Mouse (Mus musculus) embryonic fibroblast, embryonic 13.5 days (primary cell): ENCODE results near the gene Mettl7a2. TPM values are rescaled to one million over a fixed set of nuclear protein-coding genes. Genes with fewer than 3 reads are reported as not detected.
A peak's percentile ranks its signal among the peaks of the same experiment; 100 is the strongest.
"Not testable (repeated sequence)": the region's sequence is repeated elsewhere in the genome, so short reads cannot be mapped to it uniquely, and the experiment has no call there.

Experiments
- H3K27ac ChIP-seq: 2 replicates; pipeline ENCODE4 v1.5.1; 2012; ENCODE audit warnings: low read length, control low read depth, inconsistent platforms; ENCODE audit not compliant: insufficient read depth
- H3K4me1 ChIP-seq: 2 replicates; pipeline ENCODE4 v1.6.1; 2011; ENCODE audit warnings: low read length; ENCODE audit not compliant: control insufficient read depth, insufficient read depth
- H3K4me3 ChIP-seq: 2 replicates; pipeline ENCODE4 v1.5.1; 2011; ENCODE audit warnings: mild to moderate bottlenecking, control low read depth, low read length; ENCODE audit not compliant: insufficient read depth
- CTCF ChIP-seq: IDR thresholded peaks from 2 replicates; pipeline ENCODE4 v1.5.1; 2011; ENCODE audit warnings: mild to moderate bottlenecking, control low read depth, low read length, moderate library complexity, borderline replicate concordance; ENCODE audit not compliant: insufficient read depth
- POLR2A ChIP-seq: IDR thresholded peaks from 2 replicates; pipeline ENCODE4 v1.6.1; 2011; ENCODE audit warnings: low read depth, mild to moderate bottlenecking, control low read depth, low read length, moderate library complexity
- polyA plus RNA-seq: library from polyadenylated mRNA; stranded (reverse); fragments of >200 nt; gene quantifications from 2 replicates; pipeline ENCODE4 v1.2.4, GENCODE M21; 2011; ENCODE audit warnings: low read depth; ENCODE audit not compliant: missing spikeins, insufficient read length

Gene Mettl7a2
- polyA plus RNA-seq = not detected in 2 replicates

DNA sequence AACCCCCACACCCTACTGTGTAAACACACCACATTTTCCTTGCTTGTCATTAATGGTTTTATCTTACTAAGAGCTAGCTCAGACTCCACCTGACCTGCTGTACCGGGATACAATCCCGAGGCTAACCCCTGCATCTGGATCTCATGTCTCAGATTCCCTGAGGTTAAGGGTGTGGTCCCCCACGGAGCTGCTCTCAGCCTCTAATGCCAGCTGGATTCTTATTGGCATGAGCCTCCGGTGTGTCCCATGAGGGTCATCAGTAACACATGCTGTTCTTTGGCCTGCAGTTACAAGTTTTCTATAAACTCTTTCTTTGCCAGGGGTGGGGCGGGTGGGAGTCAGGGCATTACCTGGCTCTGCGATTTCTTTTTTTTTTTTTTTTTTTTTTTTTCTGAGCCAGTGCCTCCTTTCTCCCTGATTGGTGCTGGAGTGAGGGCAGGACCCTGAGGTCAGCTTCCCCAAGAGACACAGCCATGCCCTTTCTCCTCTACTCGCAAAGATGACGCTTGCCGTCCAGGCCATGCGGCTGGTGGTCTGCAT, at the start of gene Mettl7a2, which contains the start of gene Methig1:
Mettl7a2 (plus strand) TSS at position 490 of the 540 bp plus-strand sequence.
Methig1 (plus strand) TSS at position 439 of the 540 bp plus-strand sequence.
- Histone ChIP-seq H3K4me3 (no peak within 1 kb of the TSS), H3K27ac (no peak within 1 kb of the TSS), H3K4me1 (no peaks in the 10 kb centered on the region)
- TF ChIP-seq POLR2A (no peak), CTCF (no peak)

DNA sequence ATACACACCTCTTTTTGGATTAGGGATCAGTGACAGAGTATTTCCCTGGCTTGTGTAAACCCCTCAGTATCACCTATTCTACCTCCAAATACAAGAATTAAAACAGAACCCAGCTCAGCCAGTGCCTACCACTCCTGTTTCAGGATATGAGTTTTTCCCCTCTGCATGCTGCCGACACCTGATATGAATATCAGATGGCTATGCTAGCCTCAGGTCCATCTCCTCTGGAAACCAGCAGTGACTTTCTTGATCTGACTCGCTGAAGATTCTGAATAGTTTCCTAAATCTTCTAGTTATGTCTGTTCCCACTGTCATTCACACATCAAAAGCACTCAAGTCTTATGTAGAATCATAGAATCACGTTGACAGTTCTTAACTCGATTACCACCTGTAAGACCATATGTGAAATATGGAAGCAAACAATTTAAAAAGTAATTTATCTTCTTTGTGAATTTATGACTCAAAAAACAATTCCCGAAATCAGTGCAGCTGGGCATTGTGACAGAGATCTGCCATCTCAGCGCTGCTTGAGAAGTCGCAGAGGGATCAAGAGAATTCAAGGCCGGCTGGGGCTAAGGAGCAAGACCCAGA, 49.5 kb upstream of the Mettl7a2 start:
- TF ChIP-seq POLR2A = no peak
- TF ChIP-seq CTCF = no peak
- Histone ChIP-seq H3K4me1 (no peaks in the 10 kb centered on the region), H3K27ac (peak overlapping the region; percentile 48; the same call in 1 of the 2 replicates), H3K4me3 (no peak overlapping the region)

DNA sequence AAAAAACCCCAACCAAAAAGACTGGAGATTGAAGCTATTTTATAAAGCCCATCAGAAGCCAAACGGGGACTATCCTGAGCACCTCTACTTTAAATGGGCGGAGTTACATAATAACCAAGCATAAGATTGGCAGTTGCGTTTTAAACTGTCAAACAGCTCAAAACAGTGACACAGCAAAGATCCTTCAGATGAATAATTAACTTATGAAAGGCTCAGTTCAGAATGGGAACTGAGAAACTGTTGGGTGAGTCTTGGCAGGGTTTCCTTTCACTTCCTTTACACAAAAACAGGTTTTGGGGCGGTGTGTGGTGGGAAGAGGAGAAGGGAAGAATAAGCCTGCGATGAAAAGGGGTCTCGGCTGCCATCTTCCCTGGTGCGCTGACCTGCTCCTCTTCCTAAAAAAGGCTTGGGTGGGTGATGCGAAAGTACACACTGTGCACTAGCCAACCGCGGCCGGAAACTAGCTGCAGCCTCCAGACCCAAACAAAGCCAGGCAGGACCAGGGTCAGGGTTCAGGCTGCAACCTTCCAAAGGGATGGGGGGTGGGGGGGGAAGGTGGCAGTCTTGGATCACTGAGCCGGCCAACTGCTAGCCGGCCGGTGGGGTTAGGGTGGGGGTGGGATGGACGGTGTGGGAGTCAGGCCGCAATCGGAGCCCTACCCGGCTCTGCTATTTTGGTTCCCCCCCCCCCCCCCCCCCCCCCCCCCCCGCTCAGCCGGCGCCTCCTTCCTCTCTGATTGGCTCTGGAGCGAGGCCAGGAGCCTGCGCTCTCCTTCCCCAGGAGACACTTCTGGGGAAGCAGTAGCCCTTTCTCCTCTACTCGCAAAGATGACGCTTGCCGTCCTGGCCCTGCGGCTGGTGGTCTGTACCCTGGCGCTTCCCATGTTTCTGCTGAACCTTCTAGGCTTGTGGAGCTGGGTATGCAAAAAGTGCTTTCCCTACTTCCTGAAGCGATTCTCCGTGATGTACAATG, 48.7 kb upstream of the Mettl7a2 start, which contains the start of gene Mettl7a1:
Mettl7a1 (plus strand) TSS at position 122 of the 973 bp plus-strand sequence.
- TF ChIP-seq POLR2A (peak; percentile 85), CTCF (no peak)
- Histone ChIP-seq H3K4me3 (peak within 1 kb of the TSS; percentile 56), H3K4me1 (no peaks in the 10 kb centered on the region), H3K27ac (peak within 1 kb of the TSS; percentile 48)

DNA sequence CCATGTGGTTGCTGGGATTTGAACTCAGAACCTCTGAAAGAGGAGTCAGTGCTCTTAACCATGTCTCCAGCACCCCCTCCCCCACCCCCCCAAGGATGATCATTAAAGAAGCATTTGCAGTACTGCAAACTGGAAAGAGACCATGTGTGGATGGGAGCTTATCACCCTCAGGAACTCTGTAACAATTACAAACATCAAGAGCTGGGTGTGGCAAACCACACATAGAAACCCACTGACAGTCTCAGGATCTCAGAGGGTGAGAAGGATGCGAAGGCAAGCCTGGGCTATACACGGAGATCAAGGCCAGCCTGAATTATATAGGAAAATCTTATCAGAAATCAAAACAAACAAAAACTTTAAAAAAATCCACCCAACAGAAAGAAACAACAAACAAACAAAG, 46.8 kb upstream of the Mettl7a2 start:
- Histone ChIP-seq H3K4me3 (no peak overlapping the region), H3K4me1 (no peaks in the 10 kb centered on the region), H3K27ac (no peak overlapping the region)
- TF ChIP-seq CTCF (no peak), POLR2A (no peak)

DNA sequence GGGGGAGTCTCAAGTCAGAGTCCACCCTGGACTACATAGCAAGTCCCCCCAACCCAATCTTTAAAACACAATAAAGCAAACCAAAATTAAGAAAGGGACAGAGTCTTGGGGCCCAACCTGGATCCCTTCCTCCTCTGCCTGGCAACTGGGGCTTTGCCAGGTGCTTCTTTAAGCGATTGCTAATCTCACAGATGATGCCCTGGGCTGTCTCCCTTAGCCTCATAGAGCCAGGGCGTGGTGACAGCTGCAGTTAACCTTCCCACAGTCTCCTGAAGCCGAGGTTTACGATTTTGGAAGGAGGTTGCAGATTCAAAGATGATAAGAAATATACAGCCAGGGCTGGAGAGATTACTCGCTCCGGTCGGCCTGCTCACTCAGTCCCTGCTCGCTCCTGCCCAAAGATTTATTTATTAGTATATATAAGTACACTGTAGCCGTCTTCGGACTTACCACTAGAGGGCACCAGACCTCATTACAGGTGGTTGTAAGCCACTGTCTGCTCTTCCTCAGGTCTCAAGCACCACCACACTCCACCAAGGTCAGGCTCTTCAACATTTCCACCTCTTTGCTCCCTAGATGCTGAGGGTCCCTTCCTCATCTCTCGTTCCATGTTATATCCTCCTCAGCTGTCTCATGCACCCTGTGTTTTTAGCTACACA, 45.4 kb upstream of the Mettl7a2 start:
- not testable (repeated sequence) for H3K27ac ChIP-seq, H3K4me1 ChIP-seq, H3K4me3 ChIP-seq

DNA sequence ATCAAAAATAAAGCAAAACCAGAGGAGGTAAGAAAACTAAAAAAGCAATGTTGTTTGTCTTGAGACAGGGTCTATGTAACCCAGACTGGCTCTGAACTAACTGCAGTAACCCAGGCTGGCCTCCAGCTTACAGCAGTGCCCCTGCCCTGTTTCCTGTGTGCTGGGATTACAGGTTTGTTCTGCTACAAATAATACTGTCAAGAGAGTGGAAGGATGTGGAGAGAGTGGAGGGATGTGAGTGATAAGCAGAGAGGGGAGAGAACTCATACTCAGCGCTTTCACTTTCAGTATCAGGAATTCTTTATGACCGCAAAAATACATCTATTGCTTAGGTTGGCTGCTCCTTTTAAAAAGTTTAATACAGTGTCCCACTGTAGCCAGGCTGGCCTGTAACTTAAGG, 40.7 kb upstream of the Mettl7a2 start:
- no peak overlapping the region for H3K27ac ChIP-seq
- no peak for TF ChIP-seq POLR2A
- no peak for TF ChIP-seq CTCF
- no peaks in the 10 kb centered on the region for H3K4me1 ChIP-seq
- no peak overlapping the region for H3K4me3 ChIP-seq

DNA sequence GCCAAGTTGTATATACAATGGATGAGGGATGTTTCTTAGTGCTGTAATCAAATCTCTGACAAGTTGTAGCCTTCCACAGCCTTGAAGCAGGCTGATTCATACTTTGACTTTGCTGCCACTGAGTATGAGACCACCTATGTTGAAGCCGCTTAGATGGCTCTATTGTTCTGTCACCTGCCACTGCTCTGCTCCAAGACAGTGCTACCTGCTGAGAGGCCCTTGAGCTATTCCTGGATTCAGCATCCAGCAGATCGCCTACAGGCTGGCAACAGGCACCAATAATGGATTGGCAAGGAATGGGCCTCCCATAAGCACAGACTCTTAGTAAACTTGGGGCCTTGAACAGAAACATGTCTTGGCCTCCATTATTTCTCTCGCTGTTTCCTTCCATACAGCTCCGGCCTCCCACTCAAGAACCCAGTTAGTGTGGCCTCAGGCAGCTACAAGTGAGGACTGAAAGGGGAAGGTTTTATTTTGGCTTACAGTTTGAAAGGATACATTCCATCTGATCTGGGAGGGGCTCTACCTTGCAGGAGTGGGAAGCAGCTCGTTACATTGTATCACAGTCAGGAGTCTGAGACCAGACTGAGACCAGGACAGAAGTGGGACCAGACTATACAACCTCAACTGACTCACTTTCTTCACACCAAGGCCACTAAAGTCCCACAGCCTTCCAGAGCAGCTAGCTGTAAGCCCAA, 38.4 kb upstream of the Mettl7a2 start:
- H3K4me3 ChIP-seq = no peak overlapping the region
- H3K4me1 ChIP-seq = no peaks in the 10 kb centered on the region
- H3K27ac ChIP-seq = no peak overlapping the region
- TF ChIP-seq POLR2A (no peak), CTCF (no peak)

DNA sequence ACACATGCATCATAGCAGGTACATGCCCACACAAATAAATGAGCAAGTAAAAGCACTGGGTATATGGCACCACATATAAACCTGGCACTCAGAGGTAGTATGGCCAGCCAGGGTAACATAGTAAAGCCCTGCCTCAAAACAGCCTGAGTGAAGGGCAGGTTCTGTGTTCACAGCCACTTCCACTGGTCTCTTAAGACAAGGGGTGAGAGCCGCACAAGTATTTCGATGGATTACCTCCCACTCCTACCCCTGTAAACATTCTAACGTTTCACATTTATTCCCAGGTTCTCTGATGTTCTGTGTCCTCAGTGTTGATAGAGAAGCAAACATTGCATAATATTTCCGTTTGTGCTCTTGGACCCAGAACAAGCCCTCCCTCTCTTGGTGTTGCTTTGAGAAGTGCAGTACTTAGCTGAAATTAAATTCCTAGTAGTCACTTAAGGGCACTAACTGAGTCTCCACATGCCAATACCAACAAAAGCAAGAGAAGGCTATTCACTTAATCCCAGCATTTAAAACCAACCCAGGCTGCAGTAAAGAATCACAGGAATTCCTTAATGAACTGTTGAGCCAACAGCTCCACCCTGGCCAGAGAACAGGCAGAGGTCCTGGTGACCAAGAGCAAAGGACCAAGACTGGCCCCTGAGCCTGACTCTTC, 34.9 kb upstream of the Mettl7a2 start:
- H3K27ac ChIP-seq, H3K4me3 ChIP-seq, H3K4me1 ChIP-seq: not testable (repeated sequence)

DNA sequence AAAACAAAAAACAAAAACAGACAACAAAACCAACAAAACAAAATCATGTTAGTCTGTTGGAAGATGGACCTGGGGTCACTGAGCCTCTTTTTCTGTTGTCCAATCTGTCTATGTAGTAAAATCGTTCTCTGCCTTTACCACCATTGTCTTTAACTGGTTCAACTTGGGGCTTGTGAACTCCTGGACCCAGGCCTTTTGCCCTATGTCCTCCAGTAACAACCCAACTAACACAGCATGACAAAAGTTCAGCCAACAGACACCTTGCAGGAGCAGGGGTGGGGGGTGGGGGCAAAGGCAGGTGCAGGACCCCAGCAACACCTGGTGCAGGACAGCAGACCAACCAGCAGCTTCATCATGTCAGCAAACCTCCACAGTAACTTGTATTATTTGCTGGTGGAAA, 33.1 kb upstream of the Mettl7a2 start:
- TF ChIP-seq POLR2A (no peak), CTCF (no peak)
- Histone ChIP-seq H3K4me1 (no peaks in the 10 kb centered on the region), H3K4me3 (no peak overlapping the region), H3K27ac (no peak overlapping the region)
